Mouse (Mus musculus) CH12.LX (cell line): ENCODE results near the gene Ubqln5. TPM values are rescaled to one million over a fixed set of nuclear protein-coding genes. Genes with fewer than 3 reads are reported as not detected.
A peak's percentile ranks its signal among the peaks of the same experiment; 100 is the strongest.

Experiments
- DNase-seq: peaks from one replicate; pipeline ENCODE4 v3.0.0-alpha.2; 2013; ENCODE audit errors: extremely low read depth
- H3K27ac ChIP-seq: 2 replicates; pipeline ENCODE4 v1.5.1; 2012; ENCODE audit warnings: low read depth, mild to moderate bottlenecking, control low read depth, moderate library complexity; ENCODE audit not compliant: insufficient read depth
- H3K27me3 ChIP-seq: replicated peaks from 2 replicates; pipeline ENCODE3; 2012; ENCODE audit warnings: inconsistent platforms
- H3K36me3 ChIP-seq, 2 experiments: replicated peaks in 1 of 2; 2 replicates each; pipeline versions ENCODE3 to v1.6.1; 2012; ENCODE audit warnings: inconsistent platforms in 1 of 2, low read length in 1 of 2, mild to moderate bottlenecking in 1 of 2, mixed read lengths in 1 of 2, moderate library complexity in 1 of 2; ENCODE audit not compliant: control insufficient read depth in 1 of 2, insufficient read depth in 1 of 2
- H3K4me1 ChIP-seq, 2 experiments: 2 replicates each; pipeline ENCODE4 v1.6.1; 2012; ENCODE audit warnings: inconsistent platforms in 1 of 2, moderate library complexity in 1 of 2; ENCODE audit not compliant: insufficient read depth in 2 of 2, control insufficient read depth in 1 of 2
- H3K4me2 ChIP-seq: 2 replicates; pipeline ENCODE4 v1.6.1; 2012; ENCODE audit warnings: low read depth, mild to moderate bottlenecking, control low read depth; ENCODE audit not compliant: poor library complexity, insufficient read depth, severe bottlenecking
- H3K4me3 ChIP-seq, 3 experiments: fragments of 150-350 bp in 1 of 3; sonication (generic) in 1 of 3; replicated peaks in 1 of 3; 2 replicates each; pipeline versions ENCODE3 to v1.5.1; 2011 to 2012; ENCODE audit warnings: low read depth in 2 of 3, low read length in 2 of 3, mild to moderate bottlenecking in 2 of 3, moderate library complexity in 2 of 3, control low read depth in 1 of 3, improper control_type of control experiment in 1 of 3, inconsistent platforms in 1 of 3, mixed read lengths in 1 of 3; ENCODE audit not compliant: poor library complexity in 1 of 3
- H3K79me2 ChIP-seq: replicated peaks from 2 replicates; pipeline ENCODE4 v1.6.1; 2012; ENCODE audit warnings: mild to moderate bottlenecking, moderate library complexity; ENCODE audit not compliant: control insufficient read depth, poor library complexity, insufficient read depth, severe bottlenecking; ENCODE audit errors: extremely low read depth
- H3K9ac ChIP-seq: 2 replicates; pipeline ENCODE4 v1.6.1; 2012; ENCODE audit warnings: low read depth, mild to moderate bottlenecking, control low read depth, moderate library complexity; ENCODE audit not compliant: insufficient read depth
- H3K9me3 ChIP-seq: replicated peaks from 2 replicates; pipeline ENCODE3; 2012; ENCODE audit warnings: low read length, inconsistent platforms, mixed read lengths
- BHLHE40 ChIP-seq: IDR thresholded peaks from 2 replicates; pipeline ENCODE4 v1.6.1; 2011; ENCODE audit warnings: mild to moderate bottlenecking, low read depth, low read length, improper control_type of control experiment
- CHD2 ChIP-seq: IDR thresholded peaks from 2 replicates; pipeline ENCODE4 v1.6.1; 2011; ENCODE audit warnings: low read length, improper control_type of control experiment
- CTCF ChIP-seq, 2 experiments: IDR thresholded peaks in 1 of 2; conservative IDR thresholded peaks in 1 of 2; 2 replicates each; pipeline ENCODE4 v1.5.1; 2011 to 2012; ENCODE audit warnings: low read depth in 2 of 2, low read length in 2 of 2, improper control_type of control experiment in 1 of 2, inconsistent platforms in 1 of 2, mild to moderate bottlenecking in 1 of 2, moderate library complexity in 1 of 2
- EP300 ChIP-seq: IDR thresholded peaks from 2 replicates; pipeline ENCODE4 v1.6.1; 2011; ENCODE audit warnings: low read length, improper control_type of control experiment
- ETS1 ChIP-seq: conservative IDR thresholded peaks from 2 replicates; pipeline ENCODE4 v1.6.1; 2012; ENCODE audit warnings: low read depth, mild to moderate bottlenecking, inconsistent platforms, low read length, improper control_type of control experiment, moderate library complexity
- GABPA ChIP-seq: IDR thresholded peaks from 2 replicates; pipeline ENCODE4 v1.6.1; 2012; ENCODE audit warnings: low read depth, low read length, improper control_type of control experiment, inconsistent platforms; ENCODE audit not compliant: insufficient replicate concordance
- JUN ChIP-seq: IDR thresholded peaks from 2 replicates; pipeline ENCODE4 v1.6.1; 2011; ENCODE audit warnings: low read depth, mild to moderate bottlenecking, low read length, improper control_type of control experiment, moderate library complexity; ENCODE audit not compliant: insufficient read depth
- MAFK ChIP-seq: IDR thresholded peaks from 2 replicates; pipeline ENCODE4 v1.6.1; 2011; ENCODE audit warnings: low read length, improper control_type of control experiment; ENCODE audit not compliant: insufficient replicate concordance
- MYC ChIP-seq: IDR thresholded peaks from 2 replicates; pipeline ENCODE4 v1.6.1; 2011; ENCODE audit warnings: low read depth, mild to moderate bottlenecking, improper control_type of control experiment, low read length
- POLR2A ChIP-seq: IDR thresholded peaks from 2 replicates; pipeline ENCODE4 v1.6.1; 2011; ENCODE audit warnings: low read depth, mild to moderate bottlenecking, improper control_type of control experiment, low read length
- SIN3A ChIP-seq: IDR thresholded peaks from 2 replicates; pipeline ENCODE4 v1.6.1; 2012; ENCODE audit warnings: low read length, improper control_type of control experiment, inconsistent platforms
- TBP ChIP-seq: conservative IDR thresholded peaks from 2 replicates; pipeline ENCODE4 v1.6.1; 2011; ENCODE audit warnings: low read depth, low read length, improper control_type of control experiment
- TCF12 ChIP-seq: IDR thresholded peaks from 2 replicates; pipeline ENCODE4 v1.6.1; 2014; ENCODE audit warnings: low read depth, mild to moderate bottlenecking, inconsistent platforms, low read length, improper control_type of control experiment
- UBTF ChIP-seq: IDR thresholded peaks from 2 replicates; pipeline ENCODE4 v1.6.1; 2012; ENCODE audit warnings: low read depth, mild to moderate bottlenecking, inconsistent platforms, low read length, improper control_type of control experiment, moderate library complexity
- USF2 ChIP-seq: conservative IDR thresholded peaks from 2 replicates; pipeline ENCODE4 v1.6.1; 2011; ENCODE audit warnings: low read depth, low read length, improper control_type of control experiment
- ZC3H11A ChIP-seq: IDR thresholded peaks from 2 replicates; pipeline ENCODE4 v1.6.1; 2012; ENCODE audit warnings: low read depth, mild to moderate bottlenecking, inconsistent platforms, low read length, improper control_type of control experiment
- ZMIZ1 ChIP-seq: IDR thresholded peaks from 2 replicates; pipeline ENCODE4 v1.6.1; 2012; ENCODE audit warnings: low read depth, mild to moderate bottlenecking, inconsistent platforms, low read length, improper control_type of control experiment
- dilution Hi-C: fragments of 300-500 bp; cut with MboI; formaldehyde crosslinking; loops from 2 replicates; pipeline ENCODE4 v1.14.3; 2020; ENCODE audit warnings: low sequenced_read_pairs; ENCODE audit not compliant: extremely low pct_unique_long_range_greater_than_20kb, extremely low pct_ligation_motif_present
- in situ Hi-C: fragments of 300-500 bp; cut with MboI; formaldehyde crosslinking; loops from 3 replicates; pipeline ENCODE4 v1.14.3; 2019; ENCODE audit warnings: low sequenced_read_pairs, low pct_ligation_motif_present, low pct_unique_long_range_greater_than_20kb, mixed read lengths
- polyA plus RNA-seq: library from polyadenylated mRNA; unstranded; fragments of >175 nt; gene quantifications from 2 replicates; pipeline ENCODE4 v1.2.1, GENCODE M21; 2012; ENCODE audit warnings: low read depth; ENCODE audit not compliant: insufficient read length
- total RNA-seq, 2 experiments: library from RNA; depleted of rRNA; stranded (reverse); fragments of 300-350 nt in 1 of 2; fragments of >200 nt in 1 of 2; gene quantifications; 2 replicates each; pipeline ENCODE4 v1.2.3; 2012 to 2014

Gene Ubqln5
- total and polyA plus RNA-seq, 3 experiments, result not detected

- Histone ChIP-seq H3K27me3 (no peaks in the 10 kb centered on the region), H3K4me3 (no peak overlapping the region), H3K4me2 (no peak overlapping the region), H3K27ac (no peak overlapping the region), H3K79me2 (no peaks in the 10 kb centered on the region), H3K36me3 (no peaks in the 10 kb centered on the region), H3K9ac (no peak overlapping the region), H3K4me1 (no peaks in the 10 kb centered on the region), H3K9me3 (no peaks in the 10 kb centered on the region)
- DNase-seq, result no peak
- TF ChIP-seq ETS1 (no peak), MAFK (0 out of 2 replicates have a peak, but pooled peaks have one; percentile 23)
- dilution Hi-C loops (no loop called here), in situ Hi-C loops (no loop called here)
Measured at GRCm38 (mm10) chr7:104103913-104104756, 25.5 kb downstream of the Ubqln5 start.

- H3K27me3 ChIP-seq, result no peaks in the 10 kb centered on the region
- dilution Hi-C loops, result no loop called here
- no peak within 1 kb of the TSS for H3K4me2 ChIP-seq
- DNase-seq, result no peak
- no peak within 1 kb of the TSS for H3K27ac ChIP-seq
- H3K4me1 ChIP-seq, result peaks cover 0 to 5% of the 10 kb centered on the region in 2 experiments; a peak in 1 of 4 replicates
- no peak within 1 kb of the TSS for H3K9ac ChIP-seq
- no peaks in the 10 kb centered on the region for H3K36me3 ChIP-seq
- no peaks in the 10 kb centered on the region for H3K9me3 ChIP-seq
- TF ChIP-seq ZMIZ1, result no peak
- no peak for TF ChIP-seq UBTF
- TF ChIP-seq POLR2A, result no peak
- no peak for TF ChIP-seq ZC3H11A
- TF ChIP-seq JUN, result no peak
- TF ChIP-seq EP300, result no peak
- no peak for TF ChIP-seq MYC
- no peak for TF ChIP-seq CTCF (conservative IDR thresholded peaks at IDR 0.05 in 1 of 2, IDR thresholded peaks at IDR 0.05 in 1 of 2; ENCODE audit: low read depth in 2 of 2, low read length in 2 of 2)
- TF ChIP-seq GABPA, result no peak
- TF ChIP-seq SIN3A, result no peak
- TF ChIP-seq USF2, result no peak
- TF ChIP-seq CHD2, result no peak
- no peak for TF ChIP-seq TBP
- no peak for TF ChIP-seq BHLHE40
- no peak for TF ChIP-seq TCF12
- H3K79me2 ChIP-seq, result no peaks in the 10 kb centered on the region
- no peak within 1 kb of the TSS for H3K4me3 ChIP-seq
- in situ Hi-C loops, result no loop called here
Measured at GRCm38 (mm10) chr7:104085365-104085764, 44.3 kb downstream of the Ubqln5 start, which contains the start of gene Olfr645. Olfr645 (minus strand) TSS chr7:104085465.

Other genes with a start within 250 kb of the Ubqln5 start
Only the 20 nearest of the 29 such genes appear.
- gene Olfr633, start 185.4 kb downstream of the Ubqln5 start, total RNA-seq (2012; rRNA removed), result not detected in 2 replicates
- not detected in 2 replicates for gene Olfr633, start 185.4 kb downstream of the Ubqln5 start, total RNA-seq (2014; rRNA removed)
- not detected in 2 replicates for gene Olfr633, start 185.4 kb downstream of the Ubqln5 start, polyA plus RNA-seq
- gene Olfr635, start 158.7 kb downstream of the Ubqln5 start, total RNA-seq (2012; rRNA removed), result not detected in 2 replicates
- not detected in 2 replicates for gene Olfr635, start 158.7 kb downstream of the Ubqln5 start, total RNA-seq (2014; rRNA removed)
- 0.03 TPM in 1 of 2 replicates, not detected in the other for gene Olfr635, start 158.7 kb downstream of the Ubqln5 start, polyA plus RNA-seq
- gene Olfr638, start 131.1 kb downstream of the Ubqln5 start, total RNA-seq (2012; rRNA removed), result not detected in 2 replicates
- not detected in 2 replicates for gene Olfr638, start 131.1 kb downstream of the Ubqln5 start, total RNA-seq (2014; rRNA removed)
- gene Olfr638, start 131.1 kb downstream of the Ubqln5 start, polyA plus RNA-seq, result not detected in 2 replicates
- gene Olfr639, start 112.5 kb downstream of the Ubqln5 start, total RNA-seq (2012; rRNA removed), result not detected in 2 replicates
- gene Olfr639, start 112.5 kb downstream of the Ubqln5 start, total RNA-seq (2014; rRNA removed), result not detected in 2 replicates
- not detected in 2 replicates for gene Olfr639, start 112.5 kb downstream of the Ubqln5 start, polyA plus RNA-seq
- not detected in 2 replicates for gene Olfr640, start 104.3 kb downstream of the Ubqln5 start, total RNA-seq (2012; rRNA removed)
- not detected in 2 replicates for gene Olfr640, start 104.3 kb downstream of the Ubqln5 start, total RNA-seq (2014; rRNA removed)
- not detected in 2 replicates for gene Olfr640, start 104.3 kb downstream of the Ubqln5 start, polyA plus RNA-seq
- gene Olfr641, start 94.4 kb downstream of the Ubqln5 start, total RNA-seq (2012; rRNA removed), result not detected in 2 replicates
- not detected in 2 replicates for gene Olfr641, start 94.4 kb downstream of the Ubqln5 start, total RNA-seq (2014; rRNA removed)
- gene Olfr641, start 94.4 kb downstream of the Ubqln5 start, polyA plus RNA-seq, result not detected in 2 replicates
- not detected in 2 replicates for gene Olfr642, start 77.2 kb downstream of the Ubqln5 start, total RNA-seq (2012; rRNA removed)
- not detected in 2 replicates for gene Olfr642, start 77.2 kb downstream of the Ubqln5 start, total RNA-seq (2014; rRNA removed)
- not detected in 2 replicates for gene Olfr642, start 77.2 kb downstream of the Ubqln5 start, polyA plus RNA-seq
- gene 4930516K23Rik, start 68.4 kb downstream of the Ubqln5 start, total RNA-seq (2012; rRNA removed), result not detected in 2 replicates
- gene 4930516K23Rik, start 68.4 kb downstream of the Ubqln5 start, total RNA-seq (2014; rRNA removed), result not detected in 2 replicates
- gene 4930516K23Rik, start 68.4 kb downstream of the Ubqln5 start, polyA plus RNA-seq, result 0.04 TPM in 1 of 2 replicates, not detected in the other
- gene Olfr644, start 58.0 kb downstream of the Ubqln5 start, total RNA-seq (2012; rRNA removed), result not detected in 2 replicates
- not detected in 2 replicates for gene Olfr644, start 58.0 kb downstream of the Ubqln5 start, total RNA-seq (2014; rRNA removed)
- not detected in 2 replicates for gene Olfr644, start 58.0 kb downstream of the Ubqln5 start, polyA plus RNA-seq
- not detected in 2 replicates for gene Olfr645, start 44.4 kb downstream of the Ubqln5 start, total RNA-seq (2012; rRNA removed)
- not detected in 2 replicates for gene Olfr645, start 44.4 kb downstream of the Ubqln5 start, total RNA-seq (2014; rRNA removed)
- gene Olfr645, start 44.4 kb downstream of the Ubqln5 start, polyA plus RNA-seq, result not detected in 2 replicates
- gene Olfr646, start 25.0 kb downstream of the Ubqln5 start, total RNA-seq (2012; rRNA removed), result not detected in 2 replicates
- not detected in 2 replicates for gene Olfr646, start 25.0 kb downstream of the Ubqln5 start, total RNA-seq (2014; rRNA removed)
- gene Olfr646, start 25.0 kb downstream of the Ubqln5 start, polyA plus RNA-seq, result not detected in 2 replicates
- not detected in 2 replicates for gene Olfr643, start 7.6 kb upstream of the Ubqln5 start, total RNA-seq (2012; rRNA removed)
- not detected in 2 replicates for gene Olfr643, start 7.6 kb upstream of the Ubqln5 start, total RNA-seq (2014; rRNA removed)
- not detected in 2 replicates for gene Olfr643, start 7.6 kb upstream of the Ubqln5 start, polyA plus RNA-seq
- gene Ubqln3, start 13.5 kb upstream of the Ubqln5 start, total RNA-seq (2012; rRNA removed), result not detected in 2 replicates
- not detected in 2 replicates for gene Ubqln3, start 13.5 kb upstream of the Ubqln5 start, total RNA-seq (2014; rRNA removed)
- not detected in 2 replicates for gene Ubqln3, start 13.5 kb upstream of the Ubqln5 start, polyA plus RNA-seq
- not detected in 2 replicates for gene Ubqlnl, start 20.7 kb upstream of the Ubqln5 start, total RNA-seq (2012; rRNA removed)
- not detected in 2 replicates for gene Ubqlnl, start 20.7 kb upstream of the Ubqln5 start, total RNA-seq (2014; rRNA removed)
- not detected in 2 replicates for gene Ubqlnl, start 20.7 kb upstream of the Ubqln5 start, polyA plus RNA-seq
- not detected in 2 replicates for gene Olfm5, start 35.0 kb upstream of the Ubqln5 start, total RNA-seq (2012; rRNA removed)
- gene Olfm5, start 35.0 kb upstream of the Ubqln5 start, total RNA-seq (2014; rRNA removed), result not detected in 2 replicates
- gene Olfm5, start 35.0 kb upstream of the Ubqln5 start, polyA plus RNA-seq, result not detected in 2 replicates
- gene Olfr648, start 53.6 kb upstream of the Ubqln5 start, total RNA-seq (2012; rRNA removed), result not detected in 2 replicates
- gene Olfr648, start 53.6 kb upstream of the Ubqln5 start, total RNA-seq (2014; rRNA removed), result not detected in 2 replicates
- not detected in 2 replicates for gene Olfr648, start 53.6 kb upstream of the Ubqln5 start, polyA plus RNA-seq
- not detected in 2 replicates for gene Olfr649, start 66.2 kb upstream of the Ubqln5 start, total RNA-seq (2012; rRNA removed)
- gene Olfr649, start 66.2 kb upstream of the Ubqln5 start, total RNA-seq (2014; rRNA removed), result not detected in 2 replicates
- gene Olfr649, start 66.2 kb upstream of the Ubqln5 start, polyA plus RNA-seq, result not detected in 2 replicates
- not detected in 2 replicates for gene Trim6, start 89.0 kb upstream of the Ubqln5 start, total RNA-seq (2012; rRNA removed)
- not detected in 2 replicates for gene Trim6, start 89.0 kb upstream of the Ubqln5 start, total RNA-seq (2014; rRNA removed)
- gene Trim6, start 89.0 kb upstream of the Ubqln5 start, polyA plus RNA-seq, result 0.16 and 0.31 TPM in 2 replicates
- 3.8 and 4.5 TPM in 2 replicates for gene Trim34a, start 114.6 kb upstream of the Ubqln5 start, total RNA-seq (2012; rRNA removed)
- 13.4 and 13.8 TPM in 2 replicates for gene Trim34a, start 114.6 kb upstream of the Ubqln5 start, total RNA-seq (2014; rRNA removed)
- gene Trim34a, start 114.6 kb upstream of the Ubqln5 start, polyA plus RNA-seq, result 7.0 and 7.5 TPM in 2 replicates
- 4.4 and 4.5 TPM in 2 replicates for gene Trim5, start 158.3 kb upstream of the Ubqln5 start, total RNA-seq (2012; rRNA removed)
- 6.5 and 7.0 TPM in 2 replicates for gene Trim5, start 158.3 kb upstream of the Ubqln5 start, total RNA-seq (2014; rRNA removed)
- 7.8 and 8.9 TPM in 2 replicates for gene Trim5, start 158.3 kb upstream of the Ubqln5 start, polyA plus RNA-seq